Mouse (Mus musculus) midbrain, embryonic 11.5 days (tissue): ENCODE measurements around the gene Synj1. TPM values are rescaled to one million over a fixed set of nuclear protein-coding genes. Genes with fewer than 3 reads are reported as not detected.

ENCODE experiments used
- ATAC-seq: fragments of 200-750 bp; cut with Nextera tagmentation; 2 replicates; pipeline ENCODE4 v1.8.0; 2017; ENCODE audit warnings: moderate TSS enrichment, moderate library complexity; ENCODE audit not compliant: low FRiP score
- DNase-seq: peaks from one replicate; pipeline ENCODE4 v3.0.0; 2015; ENCODE audit warnings: low spot score; ENCODE audit errors: missing footprints
- H3K27ac ChIP-seq: fragments of 300-500 bp; sonication (generic); 2 replicates; pipeline ENCODE4 v1.5.1; 2014; ENCODE audit warnings: low read depth, low read length
- H3K27me3 ChIP-seq: fragments of 300-500 bp; sonication (generic); 2 replicates; pipeline ENCODE4 v1.6.1; 2014; ENCODE audit warnings: mild to moderate bottlenecking, low read length, moderate library complexity, mixed read lengths; ENCODE audit not compliant: control insufficient read depth, insufficient read depth
- H3K36me3 ChIP-seq: fragments of 300-500 bp; sonication (generic); 2 replicates; pipeline ENCODE4 v1.6.1; 2014; ENCODE audit warnings: mild to moderate bottlenecking, low read length, moderate library complexity, mixed read lengths; ENCODE audit not compliant: control insufficient read depth, insufficient read depth
- H3K4me1 ChIP-seq: fragments of 300-500 bp; sonication (generic); 2 replicates; pipeline ENCODE4 v1.6.1; 2014; ENCODE audit warnings: low read length; ENCODE audit not compliant: control insufficient read depth, insufficient read depth
- H3K4me2 ChIP-seq: fragments of 300-500 bp; sonication (generic); 2 replicates; pipeline ENCODE4 v1.6.1; 2014; ENCODE audit warnings: mild to moderate bottlenecking, moderate library complexity
- H3K4me3 ChIP-seq: fragments of 300-500 bp; sonication (generic); 2 replicates; pipeline ENCODE4 v1.5.1; 2014; ENCODE audit warnings: low read depth, low read length
- H3K9ac ChIP-seq: fragments of 300-500 bp; sonication (generic); 2 replicates; pipeline ENCODE4 v1.6.1; 2014; ENCODE audit warnings: low read length
- H3K9me3 ChIP-seq: fragments of 300-500 bp; sonication (generic); 2 replicates; pipeline ENCODE4 v1.6.1; 2016; ENCODE audit warnings: low read length; ENCODE audit not compliant: control insufficient read depth
- WGBS: fragments of 180-500 bp; shearing (Covaris S2); extraction: QIAGEN DNeasy Blood & Tissue Kit; methylation state at CpG from one replicate; pipeline ENCODE4 v1.1.7; 2014; 5-methylcytosine and 5-hydroxymethylcytosine counted together
- polyA plus RNA-seq: library from polyadenylated mRNA; unstranded; fragments of >200 nt; fragmentation: Nextera tagmentation; extraction: Ambion mirVana; gene quantifications from 2 replicates; pipeline ENCODE4 v1.2.1, GENCODE M21; 2014

The Synj1 gene
- polyA plus RNA-seq, 1 experiment from 2014 or later: 23.3 TPM

DNA sequence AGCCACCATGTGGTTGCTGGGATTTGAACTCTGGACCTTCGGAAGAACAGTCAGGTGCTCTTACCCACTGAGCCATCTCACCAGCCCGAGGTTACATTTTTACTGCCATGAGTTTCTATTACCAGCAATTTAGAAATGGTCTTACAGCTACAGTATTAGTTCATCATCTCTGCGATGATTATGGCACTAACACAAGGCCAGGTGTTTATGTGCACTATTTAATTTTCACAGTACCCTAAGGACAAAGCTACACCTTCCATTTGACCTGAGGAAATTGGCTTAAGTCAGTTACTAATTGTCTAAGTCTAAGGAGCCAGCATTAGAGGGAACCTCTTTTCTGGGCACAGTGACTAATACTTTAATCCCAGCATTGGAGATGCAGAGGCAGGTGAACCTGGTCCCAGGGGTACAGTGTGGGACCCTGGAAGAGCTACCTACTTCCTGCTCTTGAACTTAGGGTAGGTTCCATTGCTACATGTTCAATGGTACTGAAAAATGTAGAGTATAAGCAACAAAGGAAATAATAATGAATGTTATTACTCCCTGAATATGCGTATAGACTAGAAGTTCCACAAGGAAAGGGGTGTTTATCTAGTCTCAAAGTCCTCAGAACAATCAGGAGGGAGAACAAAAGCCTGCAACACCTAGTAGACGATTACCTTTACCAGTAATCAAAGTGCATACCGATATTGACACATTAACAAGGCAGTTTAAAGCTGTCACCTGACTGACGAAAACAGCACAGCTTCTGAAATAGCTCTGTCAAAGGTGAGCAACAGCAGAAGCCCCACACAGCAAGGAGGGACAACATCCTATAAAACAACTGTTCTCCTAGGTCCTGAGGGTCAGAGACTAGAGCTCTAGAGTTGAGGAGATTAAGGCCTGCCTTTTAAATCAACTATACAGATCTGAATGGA is 14.5 kb downstream of the Synj1 start:
- H3K36me3 ChIP-seq: no peaks in the 10 kb centered on the region
- H3K9ac ChIP-seq: no peak overlapping the region
- H3K4me3 ChIP-seq: no peak overlapping the region
- no peaks in the 10 kb centered on the region for H3K9me3 ChIP-seq
- no peak for DNase-seq
- H3K27ac ChIP-seq: no peak overlapping the region
- H3K27me3 ChIP-seq: no peaks in the 10 kb centered on the region
- 88% methylated on average over 7 of the region's 7 CpGs for WGBS
- no peak overlapping the region for H3K4me2 ChIP-seq
- no peaks in the 10 kb centered on the region; the same call in none of the 2 replicates for H3K4me1 ChIP-seq
- ATAC-seq: no peak

DNA sequence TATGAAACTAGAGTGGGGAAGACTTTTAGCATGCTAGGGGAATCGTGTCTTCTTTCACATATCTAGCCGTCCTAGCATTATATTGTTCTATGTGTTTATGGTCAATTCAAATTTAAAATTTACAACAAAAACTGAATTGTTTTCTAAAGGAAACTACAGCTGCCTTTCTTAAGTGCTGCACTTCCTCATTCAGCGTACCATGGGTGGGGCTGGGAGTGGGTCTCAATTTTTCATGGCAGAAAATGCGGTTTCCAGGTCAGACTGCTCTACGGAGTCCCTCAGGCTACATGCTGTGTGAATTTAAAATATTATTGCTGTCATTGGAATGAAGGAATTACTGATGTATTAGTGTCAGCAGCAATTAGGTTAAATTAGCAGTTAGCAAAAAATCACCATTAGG is 15.6 kb downstream of the Synj1 start:
- no peak overlapping the region for H3K4me2 ChIP-seq
- DNase-seq (no peak), ATAC-seq (no peak)
- H3K4me1 ChIP-seq: no peaks in the 10 kb centered on the region; the same call in none of the 2 replicates
- no peaks in the 10 kb centered on the region for H3K27me3 ChIP-seq
- H3K9ac ChIP-seq: no peak overlapping the region
- 90% methylated on average over 5 of the region's 5 CpGs for WGBS
- H3K9me3 ChIP-seq: no peaks in the 10 kb centered on the region
- no peaks in the 10 kb centered on the region for H3K36me3 ChIP-seq
- no peak overlapping the region for H3K4me3 ChIP-seq
- no peak overlapping the region for H3K27ac ChIP-seq

DNA sequence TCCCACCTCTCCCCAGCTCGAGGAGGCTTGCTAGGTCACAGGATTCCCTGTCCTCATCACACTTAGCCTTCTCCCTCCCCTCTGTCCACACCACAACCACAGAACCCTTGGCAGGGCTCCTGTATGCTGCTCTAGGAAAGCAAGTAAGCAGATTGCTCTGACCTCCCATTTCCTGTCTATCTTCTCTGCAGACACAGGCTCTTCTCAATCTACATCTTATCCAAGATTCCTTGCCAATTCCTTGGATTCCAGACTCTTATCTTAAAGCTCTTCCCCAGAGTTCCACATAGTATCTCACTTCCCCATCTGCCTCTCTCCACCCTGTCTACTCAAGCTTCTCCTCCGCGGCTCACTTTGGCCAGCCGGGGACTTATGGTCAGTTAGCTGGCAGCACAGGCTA is 16.1 kb downstream of the Synj1 start:
- H3K4me3 ChIP-seq: no peak overlapping the region
- no peaks in the 10 kb centered on the region; the same call in none of the 2 replicates for H3K4me1 ChIP-seq
- no peak overlapping the region for H3K27ac ChIP-seq
- ATAC-seq (no peak), DNase-seq (no peak)
- no peaks in the 10 kb centered on the region for H3K36me3 ChIP-seq
- H3K9ac ChIP-seq: no peak overlapping the region
- H3K27me3 ChIP-seq: no peaks in the 10 kb centered on the region
- no peaks in the 10 kb centered on the region for H3K9me3 ChIP-seq
- H3K4me2 ChIP-seq: no peak overlapping the region
- WGBS: 86% methylated on average over 4 of the region's 4 CpGs

DNA sequence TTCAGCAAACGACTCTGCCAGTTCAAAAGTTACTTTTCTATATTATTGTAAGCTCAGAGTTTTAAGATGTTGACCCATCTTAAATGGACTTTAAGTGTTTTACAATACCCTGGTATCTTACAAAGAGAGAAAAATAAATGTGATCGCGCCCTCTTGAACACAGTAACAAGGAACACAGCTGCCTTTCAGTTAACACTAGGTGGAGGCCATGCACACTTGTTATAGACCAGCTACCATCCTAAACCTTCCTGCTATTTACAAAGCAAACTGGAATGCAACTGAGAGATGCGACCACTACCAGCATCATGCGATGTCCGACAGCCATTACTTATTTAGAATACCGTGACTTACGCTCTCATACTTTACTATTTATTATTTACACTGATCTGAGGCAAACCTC is 21.9 kb downstream of the Synj1 start:
- Histone ChIP-seq H3K9me3 (no peaks in the 10 kb centered on the region), H3K27ac (no peak overlapping the region), H3K4me2 (no peak overlapping the region), H3K4me3 (no peak overlapping the region), H3K9ac (no peak overlapping the region), H3K27me3 (no peaks in the 10 kb centered on the region), H3K4me1 (no peaks in the 10 kb centered on the region), H3K36me3 (no peaks in the 10 kb centered on the region)
- ATAC-seq: no peak
- no peak for DNase-seq
- 98% methylated on average over 8 of the region's 8 CpGs for WGBS

DNA sequence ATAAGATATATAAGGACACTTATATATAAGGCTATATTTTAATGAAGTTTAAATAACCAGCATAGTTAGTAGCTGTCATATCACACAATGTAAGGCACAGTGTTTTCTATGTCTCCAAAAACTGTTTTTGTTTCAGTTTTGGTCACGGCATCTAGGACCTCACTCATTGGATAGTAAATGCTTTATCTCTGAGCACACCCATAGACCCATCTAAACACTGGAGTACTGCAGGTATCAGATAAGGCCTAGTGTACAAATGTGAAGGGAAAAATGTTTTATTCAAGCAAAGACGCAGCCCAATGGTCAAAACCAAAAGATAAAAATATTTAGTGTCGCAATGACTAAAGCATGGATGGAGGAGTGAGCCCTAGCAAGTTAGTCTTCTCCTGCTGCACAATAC is 22.4 kb downstream of the Synj1 start:
- no peak for ATAC-seq
- no peaks in the 10 kb centered on the region for H3K36me3 ChIP-seq
- H3K4me2 ChIP-seq: no peak overlapping the region
- H3K4me3 ChIP-seq: no peak overlapping the region
- H3K4me1 ChIP-seq: no peaks in the 10 kb centered on the region
- whole genome bisulfite sequencing: 90% methylated on average over 3 of the region's 3 CpGs
- no peak overlapping the region for H3K27ac ChIP-seq
- no peak for DNase-seq
- no peaks in the 10 kb centered on the region for H3K9me3 ChIP-seq
- no peaks in the 10 kb centered on the region for H3K27me3 ChIP-seq
- H3K9ac ChIP-seq: no peak overlapping the region

DNA sequence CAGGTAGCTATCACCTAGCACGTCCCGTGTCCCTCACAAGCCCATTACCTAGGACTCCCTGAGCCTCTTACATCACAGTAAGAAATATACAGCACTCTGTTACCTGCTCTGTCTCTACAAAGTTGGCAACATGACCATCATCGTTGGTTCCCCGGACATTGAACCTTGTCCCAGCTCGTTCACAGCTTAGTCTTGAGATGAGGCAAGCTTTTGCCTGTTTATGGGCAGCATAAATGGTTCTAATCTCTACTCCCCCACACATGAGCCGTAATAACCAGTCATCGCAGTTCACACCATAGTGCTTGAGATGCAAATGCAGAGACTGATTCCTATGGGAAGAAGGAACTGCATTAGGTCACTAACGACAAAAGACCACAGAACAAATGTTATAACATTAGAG is 23.1 kb downstream of the Synj1 start:
- ATAC-seq: no peak
- Histone ChIP-seq H3K4me1 (no peaks in the 10 kb centered on the region), H3K4me3 (no peak overlapping the region)

DNA sequence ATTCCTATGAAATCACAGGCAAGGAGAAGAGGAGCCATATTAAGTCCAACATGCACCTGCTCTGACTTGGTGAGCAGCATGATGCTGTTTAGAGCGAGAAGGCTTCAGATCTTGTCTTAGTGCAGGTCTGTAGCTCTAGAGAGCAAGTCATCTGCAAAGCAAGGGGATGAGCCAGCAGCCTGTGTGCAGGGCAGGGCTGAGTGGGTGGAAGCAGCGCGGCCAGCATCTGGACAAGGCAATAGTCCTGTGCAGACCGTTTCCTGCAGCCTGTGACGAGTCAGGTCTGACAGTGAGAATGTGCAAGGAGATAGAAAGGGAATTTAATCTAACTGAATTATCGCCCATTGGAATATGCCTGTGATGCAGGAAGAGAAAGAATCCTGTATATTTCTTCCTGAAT is 40.1 kb downstream of the Synj1 start:
- ATAC-seq (no peak), DNase-seq (no peak)
- Histone ChIP-seq H3K4me2 (no peak overlapping the region), H3K27me3 (no peaks in the 10 kb centered on the region), H3K4me3 (no peak overlapping the region), H3K36me3 (no peaks in the 10 kb centered on the region), H3K27ac (no peak overlapping the region), H3K9ac (no peak overlapping the region), H3K4me1 (no peaks in the 10 kb centered on the region), H3K9me3 (no peaks in the 10 kb centered on the region)
- WGBS: 92% methylated on average over 6 of the region's 6 CpGs

More for the DNA sequence above, 23.1 kb downstream of the Synj1 start:
- Histone ChIP-seq H3K27me3 (no peaks in the 10 kb centered on the region), H3K9ac (no peak overlapping the region), H3K9me3 (no peaks in the 10 kb centered on the region), H3K36me3 (no peaks in the 10 kb centered on the region), H3K4me2 (no peak overlapping the region), H3K27ac (no peak overlapping the region)
- no peak for DNase-seq
- 93% methylated on average over 8 of the region's 8 CpGs for WGBS

DNA sequence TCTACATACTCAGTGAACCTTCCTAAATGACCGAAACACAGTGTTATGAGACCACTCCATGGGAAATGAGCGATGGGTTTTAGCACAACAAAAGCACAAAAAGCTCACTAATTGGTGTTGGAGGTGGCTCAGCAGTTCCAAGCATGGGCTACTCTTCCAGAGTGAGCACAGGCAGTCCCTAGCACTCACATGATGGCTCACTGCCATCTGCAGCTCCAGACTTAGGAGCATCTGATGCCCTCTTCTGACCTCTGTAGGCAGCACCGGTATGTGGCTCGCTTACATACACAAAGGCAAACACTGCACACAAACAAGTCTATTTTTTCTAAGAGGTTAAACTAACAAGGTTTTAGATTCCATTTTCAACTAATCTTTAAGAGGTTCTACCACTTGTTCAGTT is 44.9 kb downstream of the Synj1 start:
- Histone ChIP-seq H3K4me3 (no peak overlapping the region), H3K27ac (no peak overlapping the region), H3K27me3 (no peaks in the 10 kb centered on the region), H3K4me1 (no peaks in the 10 kb centered on the region), H3K4me2 (no peak overlapping the region), H3K36me3 (no peaks in the 10 kb centered on the region), H3K9ac (no peak overlapping the region), H3K9me3 (no peaks in the 10 kb centered on the region)
- no peak for DNase-seq
- 84% methylated on average over 4 of the region's 4 CpGs for WGBS
- ATAC-seq: no peak

DNA sequence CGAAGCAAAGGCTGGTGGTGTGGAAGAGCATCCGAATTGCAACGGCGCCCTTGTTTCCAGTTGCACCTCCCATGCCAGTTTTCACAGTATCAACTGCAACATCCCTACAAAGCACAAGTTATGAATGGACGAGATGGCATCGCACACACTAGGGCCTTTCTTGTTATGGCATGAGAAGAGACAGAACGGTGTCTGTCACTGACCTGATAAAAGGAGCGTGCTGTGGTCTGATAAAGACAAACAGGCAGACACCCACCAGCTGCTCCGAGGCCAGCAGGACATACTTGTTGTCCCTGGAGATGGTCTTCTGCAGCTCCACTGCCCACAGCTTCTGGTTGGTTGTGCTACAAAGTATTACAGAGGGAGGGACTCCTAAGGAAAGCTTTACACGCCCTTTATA is 46.8 kb downstream of the Synj1 start:
- Histone ChIP-seq H3K27me3 (no peaks in the 10 kb centered on the region), H3K9me3 (no peaks in the 10 kb centered on the region), H3K36me3 (no peaks in the 10 kb centered on the region), H3K4me2 (no peak overlapping the region), H3K4me1 (no peaks in the 10 kb centered on the region), H3K4me3 (no peak overlapping the region), H3K27ac (no peak overlapping the region), H3K9ac (no peak overlapping the region)
- DNase-seq: no peak
- no peak for ATAC-seq
- WGBS: 94% methylated on average over 10 of the region's 10 CpGs
